Mouse (Mus musculus) MEL (cell line): Measurements from ENCODE around the gene Slc16a10. TPM values are rescaled to one million over a fixed set of nuclear protein-coding genes. Genes with fewer than 3 reads are reported as not detected.

ENCODE experiments used
- DNase-seq: peaks from one replicate; pipeline ENCODE4 v3.0.0; 2011; ENCODE audit warnings: low read depth, low spot score
- H3K27ac ChIP-seq: 2 replicates; pipeline ENCODE4 v1.5.1; 2012; ENCODE audit warnings: low read depth, mild to moderate bottlenecking, control low read depth, low read length, moderate library complexity; ENCODE audit not compliant: control insufficient read depth
- H3K27me3 ChIP-seq, 2 experiments: fragments of 150-350 bp in 1 of 2; sonication (generic) in 1 of 2; 2 replicates each; pipeline ENCODE4 v1.6.1; 2012; ENCODE audit warnings: low read length in 2 of 2, mild to moderate bottlenecking in 2 of 2, improper control_type of control experiment in 1 of 2, moderate library complexity in 1 of 2; ENCODE audit not compliant: insufficient read depth in 2 of 2, control insufficient read depth in 1 of 2
- H3K36me3 ChIP-seq, 2 experiments: 2 replicates each; pipeline ENCODE4 v1.6.1; 2012 to 2014; ENCODE audit warnings: low read length in 2 of 2, improper control_type of control experiment in 1 of 2, inconsistent platforms in 1 of 2, mild to moderate bottlenecking in 1 of 2; ENCODE audit not compliant: insufficient read depth in 2 of 2, control insufficient read depth in 1 of 2
- H3K4me1 ChIP-seq, 2 experiments: fragments of 150-350 bp in 1 of 2; sonication (generic) in 1 of 2; 2 replicates each; pipeline ENCODE4 v1.6.1; 2012; ENCODE audit warnings: low read length in 2 of 2, improper control_type of control experiment in 1 of 2, mild to moderate bottlenecking in 1 of 2; ENCODE audit not compliant: insufficient read depth in 2 of 2, control insufficient read depth in 1 of 2
- H3K4me3 ChIP-seq, 2 experiments: fragments of 150-350 bp in 1 of 2; sonication (generic) in 1 of 2; 2 replicates each; pipeline ENCODE4 v1.5.1; 2012; ENCODE audit warnings: low read depth in 2 of 2, low read length in 2 of 2, mild to moderate bottlenecking in 2 of 2, moderate library complexity in 2 of 2, control low read depth in 1 of 2, improper control_type of control experiment in 1 of 2; ENCODE audit not compliant: control insufficient read depth in 1 of 2, insufficient read depth in 1 of 2
- H3K79me2 ChIP-seq: 2 replicates; pipeline ENCODE4 v1.6.1; 2012; ENCODE audit warnings: mild to moderate bottlenecking, low read length, moderate library complexity; ENCODE audit not compliant: control insufficient read depth, poor library complexity, insufficient read depth
- H3K9ac ChIP-seq: 2 replicates; pipeline ENCODE4 v1.6.1; 2012; ENCODE audit warnings: low read depth, mild to moderate bottlenecking, control low read depth, low read length, moderate library complexity; ENCODE audit not compliant: control insufficient read depth, poor library complexity, severe bottlenecking
- H3K9me3 ChIP-seq: fragments of 150-350 bp; sonication (generic); replicated peaks from 2 replicates; pipeline ENCODE4 v1.6.1; 2012; ENCODE audit warnings: mild to moderate bottlenecking, low read length, improper control_type of control experiment, moderate library complexity; ENCODE audit not compliant: insufficient read depth
- BHLHE40 ChIP-seq: IDR thresholded peaks from 2 replicates; pipeline ENCODE4 v1.6.1; 2012; ENCODE audit warnings: low read depth, mild to moderate bottlenecking, inconsistent platforms, low read length, improper control_type of control experiment, borderline replicate concordance
- CHD2 ChIP-seq: IDR thresholded peaks from 2 replicates; pipeline ENCODE4 v1.6.1; 2011; ENCODE audit warnings: low read length, improper control_type of control experiment
- E2F4 ChIP-seq: IDR thresholded peaks from 2 replicates; pipeline ENCODE4 v1.6.1; 2011; ENCODE audit warnings: low read depth, low read length, improper control_type of control experiment, borderline replicate concordance
- EP300 ChIP-seq, 2 experiments: IDR thresholded peaks; 2 replicates each; pipeline ENCODE4 v1.6.1; 2011; ENCODE audit warnings: improper control_type of control experiment in 2 of 2, low read length in 2 of 2, low read depth in 1 of 2, mild to moderate bottlenecking in 1 of 2
- GABPA ChIP-seq: IDR thresholded peaks from 2 replicates; pipeline ENCODE4 v1.6.1; 2012; ENCODE audit warnings: low read depth, mild to moderate bottlenecking, inconsistent platforms, low read length, improper control_type of control experiment, moderate library complexity
- GATA1 ChIP-seq: IDR thresholded peaks from 2 replicates; pipeline ENCODE4 v1.6.1; 2011; ENCODE audit warnings: low read depth, low read length, improper control_type of control experiment
- KAT2A ChIP-seq: conservative IDR thresholded peaks from 2 replicates; pipeline ENCODE4 v1.6.1; 2012; ENCODE audit warnings: low read depth, low read length, improper control_type of control experiment, inconsistent platforms
- MAFK ChIP-seq: IDR thresholded peaks from 2 replicates; pipeline ENCODE4 v1.6.1; 2011; ENCODE audit warnings: low read depth, mild to moderate bottlenecking, low read length, improper control_type of control experiment, borderline replicate concordance
- MEF2A ChIP-seq: IDR thresholded peaks from 2 replicates; pipeline ENCODE4 v1.6.1; 2014; ENCODE audit warnings: low read depth, mild to moderate bottlenecking, inconsistent platforms, low read length, improper control_type of control experiment; ENCODE audit not compliant: poor library complexity, insufficient replicate concordance, severe bottlenecking; ENCODE audit errors: extremely low read depth
- MXI1 ChIP-seq: IDR thresholded peaks from 2 replicates; pipeline ENCODE4 v1.6.1; 2011; ENCODE audit warnings: mild to moderate bottlenecking, low read depth, low read length, improper control_type of control experiment
- MYC ChIP-seq: IDR thresholded peaks from 2 replicates; pipeline ENCODE4 v1.6.1; 2011; ENCODE audit warnings: low read depth, mild to moderate bottlenecking, low read length, improper control_type of control experiment, moderate library complexity
- NELFE ChIP-seq: IDR thresholded peaks from 2 replicates; pipeline ENCODE4 v1.6.1; 2011; ENCODE audit warnings: low read depth, low read length, improper control_type of control experiment
- POLR2A ChIP-seq, 2 experiments: IDR thresholded peaks; 2 replicates each; pipeline ENCODE4 v1.6.1; 2011 to 2012; ENCODE audit warnings: low read length in 2 of 2, mild to moderate bottlenecking in 2 of 2, control low read depth in 1 of 2, improper control_type of control experiment in 1 of 2, low read depth in 1 of 2, moderate library complexity in 1 of 2; ENCODE audit not compliant: control insufficient read depth in 1 of 2, insufficient read depth in 1 of 2, poor library complexity in 1 of 2
- POLR2AphosphoS2 ChIP-seq: IDR thresholded peaks from 2 replicates; pipeline ENCODE4 v1.6.1; 2011; ENCODE audit warnings: low read length, improper control_type of control experiment
- SMC3 ChIP-seq: IDR thresholded peaks from 2 replicates; pipeline ENCODE4 v1.6.1; 2011; ENCODE audit warnings: low read depth, low read length, improper control_type of control experiment
- TAL1 ChIP-seq: IDR thresholded peaks from 2 replicates; pipeline ENCODE4 v1.6.1; 2012; ENCODE audit warnings: mild to moderate bottlenecking, inconsistent platforms, low read length, moderate library complexity, mixed read lengths
- TCF12 ChIP-seq: IDR thresholded peaks from 2 replicates; pipeline ENCODE4 v1.6.1; 2014; ENCODE audit warnings: low read depth, mild to moderate bottlenecking, inconsistent platforms, low read length, improper control_type of control experiment, moderate library complexity
- USF1 ChIP-seq: IDR thresholded peaks from 2 replicates; pipeline ENCODE4 v1.6.1; 2014; ENCODE audit warnings: low read depth, mild to moderate bottlenecking, inconsistent platforms, low read length, improper control_type of control experiment, moderate library complexity
- USF2 ChIP-seq, 2 experiments: IDR thresholded peaks; 2 replicates each; pipeline ENCODE4 v1.6.1; 2011 to 2012; ENCODE audit warnings: improper control_type of control experiment in 2 of 2, low read length in 2 of 2, borderline replicate concordance in 1 of 2, inconsistent platforms in 1 of 2, low read depth in 1 of 2, mild to moderate bottlenecking in 1 of 2; ENCODE audit not compliant: insufficient read depth in 1 of 2
- ZKSCAN1 ChIP-seq: IDR thresholded peaks from 2 replicates; pipeline ENCODE4 v1.6.1; 2012; ENCODE audit warnings: low read depth, mild to moderate bottlenecking, inconsistent platforms, low read length, improper control_type of control experiment, moderate library complexity
- ZMIZ1 ChIP-seq: IDR thresholded peaks from 2 replicates; pipeline ENCODE4 v1.6.1; 2012; ENCODE audit warnings: low read depth, mild to moderate bottlenecking, inconsistent platforms, low read length, improper control_type of control experiment, moderate library complexity
- ZNF384 ChIP-seq: IDR thresholded peaks from 2 replicates; pipeline ENCODE4 v1.6.1; 2012; ENCODE audit warnings: low read depth, mild to moderate bottlenecking, inconsistent platforms, low read length, improper control_type of control experiment
- polyA plus RNA-seq, 2 experiments: library from polyadenylated mRNA; stranded (reverse) in 1 of 2; unstranded in 1 of 2; fragments of >175 nt in 1 of 2; fragments of >200 nt in 1 of 2; gene quantifications; 2 replicates each; pipeline versions ENCODE4 v1.2.1 to v1.2.4; 2012; ENCODE audit warnings: low replicate concordance in 2 of 2, low read depth in 1 of 2; ENCODE audit not compliant: insufficient read length in 2 of 2, insufficient read depth in 1 of 2, missing spikeins in 1 of 2
- total RNA-seq: library from RNA; depleted of rRNA; stranded (reverse); fragments of 300-350 nt; gene quantifications from 2 replicates; pipeline ENCODE4 v1.2.3, GENCODE M21; 2012

Slc16a10 gene
- total and polyA plus RNA-seq, 3 experiments, result 13.2 to 17.9 TPM; not detected in 1

- H3K36me3 ChIP-seq, result no peaks in the 10 kb centered on the region; a peak in 2 of 4 replicates
- H3K27me3 ChIP-seq, result no peaks in the 10 kb centered on the region
- H3K9me3 ChIP-seq, result no peaks in the 10 kb centered on the region
- TF ChIP-seq MAFK (no peak), TCF12 (no peak), ZKSCAN1 (no peak), MEF2A (no peak), NELFE (no peak), SMC3 (no peak), TAL1 (no peak)
- H3K9ac ChIP-seq, result no peak overlapping the region
- H3K27ac ChIP-seq, result no peak overlapping the region
- DNase-seq, result no peak
- H3K79me2 ChIP-seq, result no peaks in the 10 kb centered on the region
- no peak overlapping the region for H3K4me3 ChIP-seq
- peaks cover 0 to 2% of the 10 kb centered on the region in 2 experiments; a peak in 2 of 4 replicates for H3K4me1 ChIP-seq
These were observed 75.0 kb downstream of the Slc16a10 start for GRCm38 (mm10) chr10:40067071-40067470.

DNA sequence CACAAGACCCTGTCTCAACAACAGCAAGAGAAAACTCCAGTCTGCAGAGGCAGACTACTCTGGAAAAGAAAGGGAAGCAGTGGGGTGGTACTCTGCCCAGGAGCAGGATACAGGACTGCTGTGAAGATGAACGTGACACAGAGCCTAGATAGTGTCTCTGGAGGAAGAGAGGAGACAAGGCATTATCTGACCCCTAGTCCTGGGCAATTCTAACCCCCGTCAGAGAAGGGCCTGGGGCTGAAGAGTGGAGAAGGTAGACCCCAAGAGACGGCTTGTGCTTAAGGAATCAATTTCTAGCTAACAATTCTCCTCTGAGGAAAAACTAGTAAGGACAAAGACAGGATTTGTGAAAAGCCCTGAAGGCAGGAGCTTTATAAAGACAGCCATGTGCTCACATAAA lies 76.7 kb downstream of the Slc16a10 start:
- no peaks in the 10 kb centered on the region for H3K4me1 ChIP-seq
- no peak for DNase-seq
- no peak overlapping the region for H3K27ac ChIP-seq
- H3K4me3 ChIP-seq, result no peak overlapping the region
- H3K79me2 ChIP-seq, result no peaks in the 10 kb centered on the region
- H3K36me3 ChIP-seq, result no peaks in the 10 kb centered on the region
- no peaks in the 10 kb centered on the region for H3K27me3 ChIP-seq
- no peak for TF ChIP-seq ZNF384
- TF ChIP-seq USF1, result no peak
- no peak for TF ChIP-seq POLR2AphosphoS2
- TF ChIP-seq BHLHE40, result no peak
- TF ChIP-seq ZKSCAN1, result no peak
- TF ChIP-seq ZMIZ1, result no peak
- no peak for TF ChIP-seq EP300 (IDR thresholded peaks at IDR 0.05; ENCODE audit: low read depth in 1 of 2, low read length in 2 of 2)
- TF ChIP-seq E2F4, result no peak
- TF ChIP-seq POLR2A (IDR thresholded peaks at IDR 0.05; ENCODE audit: control insufficient read depth in 1 of 2, insufficient read depth in 1 of 2, low read depth in 1 of 2, low read length in 2 of 2, poor library complexity in 1 of 2), result no peak
- no peak for TF ChIP-seq TAL1
- no peak for TF ChIP-seq USF2 (IDR thresholded peaks at IDR 0.05; ENCODE audit: borderline replicate concordance in 1 of 2, insufficient read depth in 1 of 2, low read depth in 1 of 2, low read length in 2 of 2)
- no peak for TF ChIP-seq GABPA
- no peak for TF ChIP-seq GATA1
- no peak for TF ChIP-seq CHD2
- no peak for TF ChIP-seq MXI1
- no peak for TF ChIP-seq SMC3
- no peak for TF ChIP-seq MYC
- no peak for TF ChIP-seq KAT2A
- H3K9ac ChIP-seq, result no peak overlapping the region
- no peaks in the 10 kb centered on the region for H3K9me3 ChIP-seq
